Mouse (Mus musculus) CH12.LX (cell line): ENCODE measurements around the gene Clic4. TPM values are rescaled to one million over a fixed set of nuclear protein-coding genes. Genes with fewer than 3 reads are reported as not detected.

ENCODE experiments used
- DNase-seq: peaks from one replicate; pipeline ENCODE4 v3.0.0-alpha.2; 2013; ENCODE audit errors: extremely low read depth
- H3K27ac ChIP-seq: 2 replicates; pipeline ENCODE4 v1.5.1; 2012; ENCODE audit warnings: low read depth, mild to moderate bottlenecking, control low read depth, moderate library complexity; ENCODE audit not compliant: insufficient read depth
- H3K27me3 ChIP-seq: replicated peaks from 2 replicates; pipeline ENCODE3; 2012; ENCODE audit warnings: inconsistent platforms
- H3K36me3 ChIP-seq, 2 experiments: replicated peaks in 1 of 2; 2 replicates each; pipeline versions ENCODE3 to v1.6.1; 2012; ENCODE audit warnings: inconsistent platforms in 1 of 2, low read length in 1 of 2, mild to moderate bottlenecking in 1 of 2, mixed read lengths in 1 of 2, moderate library complexity in 1 of 2; ENCODE audit not compliant: control insufficient read depth in 1 of 2, insufficient read depth in 1 of 2
- H3K4me1 ChIP-seq, 2 experiments: 2 replicates each; pipeline ENCODE4 v1.6.1; 2012; ENCODE audit warnings: inconsistent platforms in 1 of 2, moderate library complexity in 1 of 2; ENCODE audit not compliant: insufficient read depth in 2 of 2, control insufficient read depth in 1 of 2
- H3K4me2 ChIP-seq: 2 replicates; pipeline ENCODE4 v1.6.1; 2012; ENCODE audit warnings: low read depth, mild to moderate bottlenecking, control low read depth; ENCODE audit not compliant: poor library complexity, insufficient read depth, severe bottlenecking
- H3K4me3 ChIP-seq, 3 experiments: fragments of 150-350 bp in 1 of 3; sonication (generic) in 1 of 3; replicated peaks in 1 of 3; 2 replicates each; pipeline versions ENCODE3 to v1.5.1; 2011 to 2012; ENCODE audit warnings: low read depth in 2 of 3, low read length in 2 of 3, mild to moderate bottlenecking in 2 of 3, moderate library complexity in 2 of 3, control low read depth in 1 of 3, improper control_type of control experiment in 1 of 3, inconsistent platforms in 1 of 3, mixed read lengths in 1 of 3; ENCODE audit not compliant: poor library complexity in 1 of 3
- H3K79me2 ChIP-seq: replicated peaks from 2 replicates; pipeline ENCODE4 v1.6.1; 2012; ENCODE audit warnings: mild to moderate bottlenecking, moderate library complexity; ENCODE audit not compliant: control insufficient read depth, poor library complexity, insufficient read depth, severe bottlenecking; ENCODE audit errors: extremely low read depth
- H3K9ac ChIP-seq: 2 replicates; pipeline ENCODE4 v1.6.1; 2012; ENCODE audit warnings: low read depth, mild to moderate bottlenecking, control low read depth, moderate library complexity; ENCODE audit not compliant: insufficient read depth
- H3K9me3 ChIP-seq: replicated peaks from 2 replicates; pipeline ENCODE3; 2012; ENCODE audit warnings: low read length, inconsistent platforms, mixed read lengths
- BHLHE40 ChIP-seq: IDR thresholded peaks from 2 replicates; pipeline ENCODE4 v1.6.1; 2011; ENCODE audit warnings: mild to moderate bottlenecking, low read depth, low read length, improper control_type of control experiment
- CHD1 ChIP-seq: IDR thresholded peaks from 2 replicates; pipeline ENCODE4 v1.6.1; 2012; ENCODE audit warnings: low read depth, low read length, improper control_type of control experiment, inconsistent platforms
- CHD2 ChIP-seq: IDR thresholded peaks from 2 replicates; pipeline ENCODE4 v1.6.1; 2011; ENCODE audit warnings: low read length, improper control_type of control experiment
- E2F4 ChIP-seq: IDR thresholded peaks from 2 replicates; pipeline ENCODE4 v1.6.1; 2011; ENCODE audit warnings: low read depth, low read length, improper control_type of control experiment; ENCODE audit not compliant: insufficient replicate concordance
- ELF1 ChIP-seq: IDR thresholded peaks from 2 replicates; pipeline ENCODE4 v1.6.1; 2014; ENCODE audit warnings: low read depth, mild to moderate bottlenecking, inconsistent platforms, low read length, improper control_type of control experiment
- EP300 ChIP-seq: IDR thresholded peaks from 2 replicates; pipeline ENCODE4 v1.6.1; 2011; ENCODE audit warnings: low read length, improper control_type of control experiment
- ETS1 ChIP-seq: conservative IDR thresholded peaks from 2 replicates; pipeline ENCODE4 v1.6.1; 2012; ENCODE audit warnings: low read depth, mild to moderate bottlenecking, inconsistent platforms, low read length, improper control_type of control experiment, moderate library complexity
- GABPA ChIP-seq: IDR thresholded peaks from 2 replicates; pipeline ENCODE4 v1.6.1; 2012; ENCODE audit warnings: low read depth, low read length, improper control_type of control experiment, inconsistent platforms; ENCODE audit not compliant: insufficient replicate concordance
- IRF4 ChIP-seq: IDR thresholded peaks from 2 replicates; pipeline ENCODE4 v1.6.1; 2014; ENCODE audit warnings: low read depth, mild to moderate bottlenecking, inconsistent platforms, low read length, improper control_type of control experiment
- JUN ChIP-seq: IDR thresholded peaks from 2 replicates; pipeline ENCODE4 v1.6.1; 2011; ENCODE audit warnings: low read depth, mild to moderate bottlenecking, low read length, improper control_type of control experiment, moderate library complexity; ENCODE audit not compliant: insufficient read depth
- JUND ChIP-seq: conservative IDR thresholded peaks from 2 replicates; pipeline ENCODE4 v1.6.1; 2011; ENCODE audit warnings: low read depth, low read length, improper control_type of control experiment
- KAT2A ChIP-seq: IDR thresholded peaks from 2 replicates; pipeline ENCODE4 v1.6.1; 2012; ENCODE audit warnings: low read length, improper control_type of control experiment, inconsistent platforms; ENCODE audit not compliant: insufficient replicate concordance
- MAFK ChIP-seq: IDR thresholded peaks from 2 replicates; pipeline ENCODE4 v1.6.1; 2011; ENCODE audit warnings: low read length, improper control_type of control experiment; ENCODE audit not compliant: insufficient replicate concordance
- MAX ChIP-seq: IDR thresholded peaks from 2 replicates; pipeline ENCODE4 v1.6.1; 2011; ENCODE audit warnings: low read length, improper control_type of control experiment
- MAZ ChIP-seq: IDR thresholded peaks from 2 replicates; pipeline ENCODE4 v1.6.1; 2012; ENCODE audit warnings: low read depth, mild to moderate bottlenecking, inconsistent platforms, low read length, improper control_type of control experiment, moderate library complexity
- MEF2A ChIP-seq: IDR thresholded peaks from 2 replicates; pipeline ENCODE4 v1.6.1; 2014; ENCODE audit warnings: low read depth, mild to moderate bottlenecking, inconsistent platforms, low read length, improper control_type of control experiment, borderline replicate concordance
- MXI1 ChIP-seq: IDR thresholded peaks from 2 replicates; pipeline ENCODE4 v1.6.1; 2011; ENCODE audit warnings: mild to moderate bottlenecking, low read depth, low read length, improper control_type of control experiment
- MYC ChIP-seq: IDR thresholded peaks from 2 replicates; pipeline ENCODE4 v1.6.1; 2011; ENCODE audit warnings: low read depth, mild to moderate bottlenecking, improper control_type of control experiment, low read length
- NELFE ChIP-seq: IDR thresholded peaks from 2 replicates; pipeline ENCODE4 v1.6.1; 2011; ENCODE audit warnings: low read depth, low read length, improper control_type of control experiment
- NRF1 ChIP-seq: IDR thresholded peaks from 2 replicates; pipeline ENCODE4 v1.6.1; 2014; ENCODE audit warnings: low read depth, mild to moderate bottlenecking, inconsistent platforms, low read length, improper control_type of control experiment, moderate library complexity
- PAX5 ChIP-seq: IDR thresholded peaks from 2 replicates; pipeline ENCODE4 v1.6.1; 2012; ENCODE audit warnings: low read length, inconsistent platforms, mixed read lengths
- POLR2A ChIP-seq: IDR thresholded peaks from 2 replicates; pipeline ENCODE4 v1.6.1; 2011; ENCODE audit warnings: low read depth, mild to moderate bottlenecking, improper control_type of control experiment, low read length
- POLR2AphosphoS2 ChIP-seq: IDR thresholded peaks from 2 replicates; pipeline ENCODE4 v1.6.1; 2011; ENCODE audit warnings: low read depth, low read length, improper control_type of control experiment
- RAD21 ChIP-seq: IDR thresholded peaks from 2 replicates; pipeline ENCODE4 v1.6.1; 2011; ENCODE audit warnings: low read depth, mild to moderate bottlenecking, low read length, improper control_type of control experiment, moderate library complexity
- RCOR1 ChIP-seq: conservative IDR thresholded peaks from 2 replicates; pipeline ENCODE4 v1.6.1; 2012; ENCODE audit warnings: low read depth, mild to moderate bottlenecking, inconsistent platforms, low read length, improper control_type of control experiment
- SIN3A ChIP-seq: IDR thresholded peaks from 2 replicates; pipeline ENCODE4 v1.6.1; 2012; ENCODE audit warnings: low read length, improper control_type of control experiment, inconsistent platforms
- SMC3 ChIP-seq: IDR thresholded peaks from 2 replicates; pipeline ENCODE4 v1.6.1; 2011; ENCODE audit warnings: low read depth, low read length, improper control_type of control experiment
- TBP ChIP-seq: conservative IDR thresholded peaks from 2 replicates; pipeline ENCODE4 v1.6.1; 2011; ENCODE audit warnings: low read depth, low read length, improper control_type of control experiment
- TCF12 ChIP-seq: IDR thresholded peaks from 2 replicates; pipeline ENCODE4 v1.6.1; 2014; ENCODE audit warnings: low read depth, mild to moderate bottlenecking, inconsistent platforms, low read length, improper control_type of control experiment
- UBTF ChIP-seq: IDR thresholded peaks from 2 replicates; pipeline ENCODE4 v1.6.1; 2012; ENCODE audit warnings: low read depth, mild to moderate bottlenecking, inconsistent platforms, low read length, improper control_type of control experiment, moderate library complexity
- USF1 ChIP-seq: IDR thresholded peaks from 2 replicates; pipeline ENCODE4 v1.6.1; 2014; ENCODE audit warnings: low read depth, mild to moderate bottlenecking, inconsistent platforms, low read length, improper control_type of control experiment
- ZC3H11A ChIP-seq: IDR thresholded peaks from 2 replicates; pipeline ENCODE4 v1.6.1; 2012; ENCODE audit warnings: low read depth, mild to moderate bottlenecking, inconsistent platforms, low read length, improper control_type of control experiment
- ZKSCAN1 ChIP-seq: IDR thresholded peaks from 2 replicates; pipeline ENCODE4 v1.6.1; 2012; ENCODE audit warnings: low read depth, inconsistent platforms, low read length, improper control_type of control experiment, borderline replicate concordance
- ZMIZ1 ChIP-seq: IDR thresholded peaks from 2 replicates; pipeline ENCODE4 v1.6.1; 2012; ENCODE audit warnings: low read depth, mild to moderate bottlenecking, inconsistent platforms, low read length, improper control_type of control experiment
- ZNF384 ChIP-seq: IDR thresholded peaks from 2 replicates; pipeline ENCODE4 v1.6.1; 2012; ENCODE audit warnings: low read depth, low read length, improper control_type of control experiment, inconsistent platforms
- dilution Hi-C: fragments of 300-500 bp; cut with MboI; formaldehyde crosslinking; loops from 2 replicates; pipeline ENCODE4 v1.14.3; 2020; ENCODE audit warnings: low sequenced_read_pairs; ENCODE audit not compliant: extremely low pct_unique_long_range_greater_than_20kb, extremely low pct_ligation_motif_present
- in situ Hi-C: fragments of 300-500 bp; cut with MboI; formaldehyde crosslinking; loops from 3 replicates; pipeline ENCODE4 v1.14.3; 2019; ENCODE audit warnings: low sequenced_read_pairs, low pct_ligation_motif_present, low pct_unique_long_range_greater_than_20kb, mixed read lengths
- polyA plus RNA-seq: library from polyadenylated mRNA; unstranded; fragments of >175 nt; gene quantifications from 2 replicates; pipeline ENCODE4 v1.2.1, GENCODE M21; 2012; ENCODE audit warnings: low read depth; ENCODE audit not compliant: insufficient read length
- total RNA-seq, 2 experiments: library from RNA; depleted of rRNA; stranded (reverse); fragments of 300-350 nt in 1 of 2; fragments of >200 nt in 1 of 2; gene quantifications; 2 replicates each; pipeline ENCODE4 v1.2.3; 2012 to 2014

The Clic4 gene
- total and polyA plus RNA-seq, 3 experiments: 154 to 214 (median 199) TPM

DNA sequence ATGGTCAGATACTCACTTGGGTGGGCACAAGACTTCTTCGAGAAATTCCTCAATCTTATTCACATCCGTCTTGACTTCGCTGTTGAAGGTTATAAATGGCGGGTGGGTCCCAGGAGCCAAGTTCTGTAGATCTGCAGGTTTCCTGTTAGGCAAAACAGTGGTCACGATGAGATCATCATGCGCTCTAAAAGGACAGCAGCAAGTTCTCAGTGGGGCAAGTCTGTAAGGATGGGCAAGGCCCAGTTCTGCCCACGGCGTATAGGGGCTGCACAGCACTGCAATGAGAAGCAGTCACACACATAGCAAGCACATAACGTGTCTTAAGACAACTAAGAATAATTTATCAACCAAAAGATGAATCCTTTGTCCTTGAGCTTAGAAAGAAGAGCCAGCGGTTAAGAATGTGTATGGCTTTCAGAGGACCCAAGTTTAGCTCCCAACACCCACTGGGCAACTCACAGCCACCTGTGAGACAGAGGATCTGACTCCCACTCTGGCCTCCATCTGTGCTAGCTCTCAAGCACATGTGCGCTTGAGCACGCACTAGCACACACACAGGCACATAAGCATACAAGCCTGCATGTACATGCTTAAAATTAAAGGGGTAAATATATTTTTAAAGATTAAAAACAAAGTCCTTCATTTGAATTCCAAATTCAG is 46.5 kb downstream of the Clic4 start:
- no peak overlapping the region for H3K4me3 ChIP-seq
- peaks cover 19 to 86% of the 10 kb centered on the region in 2 experiments for H3K4me1 ChIP-seq
- peak overlapping the region; percentile 92 for H3K27ac ChIP-seq
- dilution Hi-C loops: no loop called here
- no peaks in the 10 kb centered on the region for H3K27me3 ChIP-seq
- H3K79me2 ChIP-seq: peaks cover 87% of the 10 kb centered on the region
- TF ChIP-seq EP300: peak; percentile 96
- no peak for TF ChIP-seq ZC3H11A
- TF ChIP-seq SIN3A: peak; percentile 95
- TF ChIP-seq IRF4: peak; percentile 87
- peak; percentile 90 for TF ChIP-seq MXI1
- TF ChIP-seq MEF2A: peak; percentile 96
- TF ChIP-seq MYC: peak; percentile 97
- TF ChIP-seq MAX: peak; percentile 92
- TF ChIP-seq UBTF: no peak
- TF ChIP-seq E2F4: peak; percentile 42; the same call in 1 of the 2 replicates
- TF ChIP-seq JUND: peak; percentile 95
- TF ChIP-seq PAX5: no peak
- peak; percentile 75 for TF ChIP-seq BHLHE40
- TF ChIP-seq ZNF384: no peak
- peak; percentile 52; the same call in 1 of the 2 replicates for TF ChIP-seq ELF1
- peak; percentile 85 for TF ChIP-seq MAFK
- peak; percentile 95 for TF ChIP-seq ZMIZ1
- TF ChIP-seq TBP: peak; percentile 67; the same call in 1 of the 2 replicates
- peak; percentile 69; the same call in 1 of the 2 replicates for TF ChIP-seq CHD1
- TF ChIP-seq POLR2A: peak; percentile 76
- TF ChIP-seq JUN: peak; percentile 99
- peak; percentile 72 for TF ChIP-seq CHD2
- peak; percentile 76 for TF ChIP-seq NELFE
- TF ChIP-seq USF1: no peak
- peak; percentile 93 for TF ChIP-seq ETS1
- peak; percentile 86 for TF ChIP-seq MAZ
- TF ChIP-seq RCOR1: peak; percentile 90; the same call in 1 of the 2 replicates
- TF ChIP-seq ZKSCAN1: no peak
- TF ChIP-seq TCF12: peak; percentile 92
- TF ChIP-seq NRF1: 0 out of 2 replicates have a peak, but pooled peaks have one; percentile 44
- TF ChIP-seq POLR2AphosphoS2: peak; percentile 74
- TF ChIP-seq SMC3: peak; percentile 28
- TF ChIP-seq GABPA: no peak
- peak; percentile 4 for TF ChIP-seq RAD21
- TF ChIP-seq KAT2A: peak; percentile 61; the same call in 1 of the 2 replicates
- H3K9me3 ChIP-seq: no peaks in the 10 kb centered on the region
- peak; percentile 97 for DNase-seq
- peaks cover 46 to 62% of the 10 kb centered on the region in 2 experiments for H3K36me3 ChIP-seq
- in situ Hi-C loops: loop anchor here (5.0 kb wide), 1 partner anchor 36 kb away; no protein-coding TSS in a partner anchor
- H3K4me2 ChIP-seq: peak overlapping the region; percentile 59
- peak overlapping the region; percentile 52; the same call in 1 of the 2 replicates for H3K9ac ChIP-seq
